Mouse (Mus musculus): ENCODE measurements around the gene Gm44503.
A peak's percentile ranks its signal among the peaks of the same experiment; 100 is the strongest.

The Gm44503 gene

GRCm38 (mm10) chr9:73031421-73031820 lies 72.8 kb downstream of the Gm44503 start:
- no peak for DNase-seq

- DNase-seq, result no peak
These were observed 74.8 kb downstream of the Gm44503 start for GRCm38 (mm10) chr9:73033406-73033805.

- DNase-seq, result peak; percentile 88
These were observed 80.7 kb downstream of the Gm44503 start for GRCm38 (mm10) chr9:73039222-73039945.

- DNase-seq, result no peak
These were observed 81.4 kb downstream of the Gm44503 start, which contains the start of gene Pigb for GRCm38 (mm10) chr9:73040080-73040479. Pigb (minus strand) TSS chr9:73040378.

- DNase-seq, result peak; percentile 82
These were observed 85.8 kb downstream of the Gm44503 start, which contains the start of gene Rab27a for GRCm38 (mm10) chr9:73044146-73045079. Rab27a (plus strand) TSS chr9:73044854.

- peak; percentile 16 for DNase-seq
These were observed 86.6 kb downstream of the Gm44503 start for GRCm38 (mm10) chr9:73045204-73045603.

GRCm38 (mm10) chr9:73045711-73046110 lies 87.1 kb downstream of the Gm44503 start:
- no peak for DNase-seq

- no peak for DNase-seq
These were observed 89.3 kb downstream of the Gm44503 start for GRCm38 (mm10) chr9:73047906-73048305.

GRCm38 (mm10) chr9:73048927-73049326 lies 90.3 kb downstream of the Gm44503 start:
- no peak for DNase-seq

GRCm38 (mm10) chr9:73049833-73050232 lies 91.2 kb downstream of the Gm44503 start:
- DNase-seq, result no peak

- no peak for DNase-seq
These were observed 92.0 kb downstream of the Gm44503 start for GRCm38 (mm10) chr9:73050606-73051005.

- peak; percentile 43 for DNase-seq
These were observed 96.8 kb downstream of the Gm44503 start for GRCm38 (mm10) chr9:73055441-73055911.

GRCm38 (mm10) chr9:73059224-73059623 lies 100.6 kb downstream of the Gm44503 start:
- DNase-seq, result no peak

- peak; percentile 58 for DNase-seq
These were observed 105.1 kb downstream of the Gm44503 start for GRCm38 (mm10) chr9:73063621-73064290.
